Mouse (Mus musculus): ENCODE measurements at regions not wholly inside any gene's neighbourhood (a gene's known extent, or its start where the extent isn't known, plus 50 kb on each side); places are given as distances from the start of the nearest gene placed in this dataset.

- peak overlapping the region; percentile 76 for H3K27ac ChIP-seq (replicated peaks; ENCODE audit: low read depth, low read length)
Measured at GRCm38 (mm10) chr3:37789143-37789697, 64.9 kb upstream of the Gm5148 start.

DNA sequence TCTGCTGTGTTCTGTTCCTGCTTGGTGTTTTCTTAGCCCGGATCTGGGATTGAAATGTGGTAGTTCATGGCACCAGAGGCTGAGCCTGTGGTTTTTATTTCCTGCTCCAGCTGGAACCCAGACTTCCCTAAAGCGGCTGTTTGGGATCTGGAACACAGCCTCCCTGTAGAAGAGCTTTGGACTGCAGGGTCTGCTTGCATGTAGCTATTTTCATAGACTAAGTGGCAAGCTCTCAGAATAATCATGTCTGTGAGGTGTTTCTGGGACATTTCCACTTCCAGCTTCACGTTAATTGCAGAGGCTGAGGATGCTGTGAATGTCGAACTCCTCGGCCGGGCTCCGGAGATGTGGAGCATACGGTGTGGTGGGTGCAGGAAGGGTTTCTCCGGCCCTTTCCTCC, 64.1 kb upstream of the Gm5148 start:
- peak; percentile 64 for DNase-seq (ENCODE audit: low spot score)
- Histone ChIP-seq H3K4me1 (ENCODE audit: control insufficient read depth, insufficient read depth, low read length) (peaks cover 32% of the 10 kb centered on the region), H3K4me2 (replicated peaks; ENCODE audit: low read depth, low read length, severe bottlenecking) (no peak overlapping the region; the same call in 1 of the 2 replicates), H3K27ac (replicated peaks; ENCODE audit: low read depth, low read length) (peak overlapping the region; percentile 76), H3K9me3 (ENCODE audit: control insufficient read depth, low read length) (no peaks in the 10 kb centered on the region), H3K4me3 (replicated peaks; ENCODE audit: low read length) (no peak overlapping the region), H3K27me3 (ENCODE audit: control insufficient read depth, insufficient read depth, low read length) (no peaks in the 10 kb centered on the region), H3K36me3 (ENCODE audit: control insufficient read depth, insufficient read depth, low read length) (no peaks in the 10 kb centered on the region), H3K9ac (ENCODE audit: low read depth, low read length, severe bottlenecking) (no peak overlapping the region)
- TF ChIP-seq POLR2A (IDR thresholded peaks at IDR 0.05; ENCODE audit: borderline replicate concordance, extremely low read depth, insufficient read depth, insufficient read length), result no peak
- ATAC-seq (ENCODE audit: low FRiP score, low read depth), result peak; percentile 51; the same call in 1 of the 2 replicates
- WGBS, result 21% methylated on average over 9 of the region's 9 CpGs

More at GRCm38 (mm10) chr3:37789143-37789697, 64.9 kb upstream of the Gm5148 start:
- H3K9ac ChIP-seq (ENCODE audit: low read depth, low read length, severe bottlenecking), result no peak overlapping the region
- H3K9me3 ChIP-seq (ENCODE audit: control insufficient read depth, low read length), result no peaks in the 10 kb centered on the region
- no peaks in the 10 kb centered on the region for H3K36me3 ChIP-seq (ENCODE audit: control insufficient read depth, insufficient read depth, low read length)
- WGBS, result 35% methylated on average over 11 of the region's 11 CpGs
- DNase-seq (ENCODE audit: low spot score), result peak; percentile 45
- H3K4me1 ChIP-seq (ENCODE audit: control insufficient read depth, insufficient read depth, low read length), result peaks cover 35% of the 10 kb centered on the region
- no peak overlapping the region for H3K4me3 ChIP-seq (replicated peaks; ENCODE audit: low read length)
- ATAC-seq (ENCODE audit: low FRiP score, low read depth), result peak; percentile 43; the same call in 1 of the 2 replicates
- no peak for TF ChIP-seq POLR2A (IDR thresholded peaks at IDR 0.05; ENCODE audit: borderline replicate concordance, extremely low read depth, insufficient read depth, insufficient read length)
- H3K27me3 ChIP-seq (ENCODE audit: control insufficient read depth, insufficient read depth, low read length), result no peaks in the 10 kb centered on the region
- H3K4me2 ChIP-seq (replicated peaks; ENCODE audit: low read depth, low read length, severe bottlenecking), result no peak overlapping the region

DNA sequence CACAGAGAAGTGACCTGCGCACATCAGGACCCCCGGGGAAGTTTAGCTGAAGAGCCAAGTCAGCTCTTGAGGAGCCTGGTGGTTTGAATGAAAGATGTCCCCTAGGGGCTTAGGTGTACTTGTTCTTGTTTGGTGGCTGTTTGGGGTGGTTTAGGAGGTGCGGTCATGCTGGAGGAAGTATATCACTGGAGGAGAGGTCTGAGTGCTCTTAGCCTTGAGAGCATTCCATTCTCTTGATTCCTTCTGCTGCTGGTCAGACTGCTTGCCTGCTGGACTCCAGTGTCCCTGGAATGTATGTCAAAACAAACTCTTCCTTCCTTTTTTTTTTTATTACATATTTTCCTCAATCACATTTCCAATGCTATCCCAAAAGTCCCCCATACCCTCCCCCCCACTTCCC, 62.5 kb upstream of the Gm5148 start:
- no peak overlapping the region for H3K4me3 ChIP-seq (replicated peaks; ENCODE audit: low read length)
- H3K4me2 ChIP-seq (replicated peaks; ENCODE audit: low read depth, low read length, severe bottlenecking), result no peak overlapping the region
- no peak overlapping the region for H3K9ac ChIP-seq (ENCODE audit: low read depth, low read length, severe bottlenecking)
- no peak for TF ChIP-seq POLR2A (IDR thresholded peaks at IDR 0.05; ENCODE audit: borderline replicate concordance, extremely low read depth, insufficient read depth, insufficient read length)
- H3K27ac ChIP-seq (replicated peaks; ENCODE audit: low read depth, low read length), result no peak overlapping the region
- H3K27me3 ChIP-seq (ENCODE audit: control insufficient read depth, insufficient read depth, low read length), result no peaks in the 10 kb centered on the region
- no peaks in the 10 kb centered on the region for H3K9me3 ChIP-seq (ENCODE audit: control insufficient read depth, low read length)
- DNase-seq (ENCODE audit: low spot score) (no peak), ATAC-seq (ENCODE audit: low FRiP score, low read depth) (no peak)
- H3K36me3 ChIP-seq (ENCODE audit: control insufficient read depth, insufficient read depth, low read length), result no peaks in the 10 kb centered on the region
- 81% methylated on average over 3 of the region's 3 CpGs for WGBS
- peaks cover 28% of the 10 kb centered on the region for H3K4me1 ChIP-seq (ENCODE audit: control insufficient read depth, insufficient read depth, low read length)

DNA sequence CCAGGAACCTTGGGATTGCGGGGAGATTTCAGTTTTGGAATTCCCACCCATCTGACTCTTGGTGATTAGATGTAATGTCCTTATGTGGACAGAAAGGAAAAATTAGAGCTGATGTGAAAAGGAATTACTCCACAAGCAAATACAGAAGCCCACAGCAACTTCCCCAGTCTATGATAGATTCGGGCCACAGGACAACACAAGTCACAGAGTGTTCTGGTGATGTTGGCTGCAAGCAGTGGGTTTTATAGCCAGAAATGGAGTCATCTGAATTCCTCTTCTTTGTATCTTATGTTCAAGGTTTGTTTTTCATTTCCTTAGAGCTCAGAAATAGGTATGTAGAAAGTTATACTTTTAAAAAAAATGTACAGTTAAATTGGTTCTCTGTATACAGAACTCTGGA, 56.8 kb upstream of the Gm5148 start:
- H3K9ac ChIP-seq (ENCODE audit: low read depth, low read length, severe bottlenecking), result no peak overlapping the region
- H3K4me1 ChIP-seq (ENCODE audit: control insufficient read depth, insufficient read depth, low read length), result no peaks in the 10 kb centered on the region
- 90% methylated on average over 2 of the region's 2 CpGs for WGBS
- H3K9me3 ChIP-seq (ENCODE audit: control insufficient read depth, low read length), result no peaks in the 10 kb centered on the region
- ATAC-seq (ENCODE audit: low FRiP score, low read depth) (no peak), DNase-seq (ENCODE audit: low spot score) (no peak)
- H3K27me3 ChIP-seq (ENCODE audit: control insufficient read depth, insufficient read depth, low read length), result no peaks in the 10 kb centered on the region
- no peak overlapping the region for H3K27ac ChIP-seq (replicated peaks; ENCODE audit: low read depth, low read length)
- no peak overlapping the region for H3K4me3 ChIP-seq (replicated peaks; ENCODE audit: low read length)
- TF ChIP-seq POLR2A (IDR thresholded peaks at IDR 0.05; ENCODE audit: borderline replicate concordance, extremely low read depth, insufficient read depth, insufficient read length), result no peak
- H3K4me2 ChIP-seq (replicated peaks; ENCODE audit: low read depth, low read length, severe bottlenecking), result no peak overlapping the region
- H3K36me3 ChIP-seq (ENCODE audit: control insufficient read depth, insufficient read depth, low read length), result no peaks in the 10 kb centered on the region

DNA sequence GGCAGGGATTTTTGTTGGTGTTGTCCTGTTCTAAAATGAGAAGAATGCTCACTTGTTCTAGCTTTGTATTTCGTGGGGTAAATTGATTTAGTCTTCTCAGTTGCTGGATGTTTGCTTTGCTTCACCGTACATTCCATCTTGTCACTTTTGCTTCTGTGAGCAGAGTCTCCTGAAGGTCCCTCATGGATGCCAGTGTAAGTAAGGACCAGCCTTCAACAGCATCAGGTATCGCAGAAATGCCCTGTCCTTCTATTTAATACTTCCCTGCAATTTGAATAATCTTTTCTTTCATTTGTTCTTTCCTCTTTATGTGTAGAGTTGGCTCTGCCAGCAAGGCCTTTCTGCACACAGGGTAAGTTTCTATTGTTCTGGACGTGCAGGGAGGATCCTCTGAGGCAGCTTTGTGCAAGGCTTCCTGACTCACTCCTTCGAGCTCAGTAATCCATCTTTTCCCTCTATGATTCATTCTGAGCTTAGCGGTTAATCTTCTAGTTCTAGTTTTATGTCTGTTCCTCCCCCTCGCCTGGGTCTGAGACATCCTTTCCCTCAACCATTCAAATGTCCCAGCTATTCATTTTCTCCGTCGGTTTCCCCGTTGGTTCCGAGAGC, 55.7 kb upstream of the Gm5148 start:
- Histone ChIP-seq H3K9me3 (ENCODE audit: control insufficient read depth, low read length) (no peaks in the 10 kb centered on the region), H3K36me3 (ENCODE audit: control insufficient read depth, insufficient read depth, low read length) (no peaks in the 10 kb centered on the region), H3K4me3 (replicated peaks; ENCODE audit: low read length) (no peak overlapping the region), H3K27me3 (ENCODE audit: control insufficient read depth, insufficient read depth, low read length) (no peaks in the 10 kb centered on the region), H3K4me2 (replicated peaks; ENCODE audit: low read depth, low read length, severe bottlenecking) (no peak overlapping the region), H3K27ac (replicated peaks; ENCODE audit: low read depth, low read length) (no peak overlapping the region), H3K4me1 (ENCODE audit: control insufficient read depth, insufficient read depth, low read length) (no peaks in the 10 kb centered on the region), H3K9ac (ENCODE audit: low read depth, low read length, severe bottlenecking) (no peak overlapping the region)
- DNase-seq (ENCODE audit: low spot score) (no peak), ATAC-seq (ENCODE audit: low FRiP score, low read depth) (no peak)
- WGBS, result 52% methylated on average over 11 of the region's 11 CpGs
- no peak for TF ChIP-seq POLR2A (IDR thresholded peaks at IDR 0.05; ENCODE audit: borderline replicate concordance, extremely low read depth, insufficient read depth, insufficient read length)
